Mouse (Mus musculus): Measurements from ENCODE around the gene Ccdc30.
"Not testable (repeated sequence)": the region's sequence is repeated elsewhere in the genome, so short reads cannot be mapped to it uniquely, and the experiment has no call there.

DNA sequence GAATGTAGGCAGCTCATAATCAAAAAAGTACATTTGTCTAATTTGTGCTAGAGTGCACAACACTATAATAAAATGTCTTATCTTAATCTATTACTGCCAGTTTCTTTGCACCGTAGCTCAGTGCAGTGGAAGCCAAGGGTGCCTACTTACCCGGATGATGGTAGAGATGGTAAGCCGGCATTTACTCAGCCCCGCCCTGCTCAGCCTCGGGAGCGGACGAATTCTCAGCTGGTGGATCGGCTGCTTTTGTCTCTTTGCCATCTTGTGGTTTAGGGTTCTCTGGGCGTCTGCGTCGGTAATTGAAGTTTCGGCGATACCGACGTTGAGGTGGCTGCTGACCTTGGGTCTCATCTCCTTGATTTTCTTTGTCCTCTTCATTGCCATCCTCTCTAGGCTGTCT lies 136.5 kb downstream of the Ccdc30 start:
- not testable (repeated sequence) for TF ChIP-seq ZNF384, RAD21, GABPA (IDR thresholded peaks at IDR 0.05; ENCODE audit: low read depth, low read length)
